In genomic region chr16:30065537-30066183, GRCm38 (mm10) we compare ENCODE assay signal across 9 mouse cellular contexts. TPM values are rescaled to one million over a fixed set of nuclear protein-coding genes. Genes with fewer than 3 reads are reported as not detected.
DNase-seq lines count a peak whose midpoint lies in the region; ATAC-seq and TF ChIP-seq lines count a peak whose summit lies in the region.
"Had no signal": no experiment of that assay in that cellular context is flagged by ENCODE, and none has a peak within 500 bp of the region (broad histone marks: within the 10 kb centered on the region; RNA-seq: fewer than 3 reads in every experiment).

No protein-coding gene starts in this region.

- DNase-seq in cerebellum, adult 9-10 months, result peak; percentile 32
- DNase-seq in cerebellum, postnatal 36 days, result no peak
- no peak for DNase-seq in frontal cortex, postnatal 10 days (ENCODE audit: low spot score in 2 of 2)
- DNase-seq in right cerebral cortex, postnatal 14 days, result no peak

- H3K79me2 ChIP-seq in myocyte (ENCODE audit: control insufficient read depth, insufficient read depth), result peaks cover 29% of the 10 kb centered on the region

- 0 out of 2 replicates have a peak, but pooled peaks cover 2% of the 10 kb centered on the region for H3K36me3 ChIP-seq in ES-Bruce4 (ENCODE audit: control insufficient read depth, insufficient read depth, low read length, poor library complexity, severe bottlenecking)
- H3K36me3 ChIP-seq in forebrain, embryonic 15.5 days, result no peaks in the 10 kb centered on the region
- H3K36me3 ChIP-seq in kidney, embryonic 15.5 days, result no peaks in the 10 kb centered on the region
- H3K36me3 ChIP-seq in myocyte (ENCODE audit: control insufficient read depth, insufficient read depth), result no peaks in the 10 kb centered on the region

- H3K27me3 ChIP-seq in ES-Bruce4 (ENCODE audit: control insufficient read depth, insufficient read depth, low read length, poor library complexity, severe bottlenecking), result no peaks in the 10 kb centered on the region
- H3K27me3 ChIP-seq in forebrain, embryonic 15.5 days, result peaks cover 23% of the 10 kb centered on the region
- no peaks in the 10 kb centered on the region for H3K27me3 ChIP-seq in kidney, embryonic 15.5 days
- H3K27me3 ChIP-seq in myocyte (ENCODE audit: control insufficient read depth, insufficient read depth, insufficient read length), result no peaks in the 10 kb centered on the region

- WGBS in forebrain, embryonic 15.5 days, result under 1% methylated on average over 21 of the region's 21 CpGs
- under 1% methylated on average over 21 of the region's 21 CpGs for WGBS in kidney, embryonic 15.5 days

- H3K9me3 ChIP-seq in ES-Bruce4 (replicated peaks; ENCODE audit: control insufficient read depth, insufficient read depth, low read length, poor library complexity, severe bottlenecking), result no peaks in the 10 kb centered on the region
- H3K9me3 ChIP-seq in forebrain, embryonic 15.5 days, result no peaks in the 10 kb centered on the region
- H3K9me3 ChIP-seq in kidney, embryonic 15.5 days (replicated peaks), result no peaks in the 10 kb centered on the region

- H3K4me3 ChIP-seq in ES-Bruce4 (ENCODE audit: low read depth, low read length) (peak overlapping the region; percentile 77), myocyte (peak overlapping the region; percentile 99)
- peak overlapping the region; percentile 66 for H3K4me3 ChIP-seq in forebrain, embryonic 15.5 days
- peak overlapping the region; percentile 57 for H3K4me3 ChIP-seq in kidney, embryonic 15.5 days (replicated peaks)

- TF ChIP-seq CTCF in ES-Bruce4 (IDR thresholded peaks at IDR 0.05; ENCODE audit: low read depth, low read length), result no peak

- peak overlapping the region; percentile 90 for H3K4me2 ChIP-seq in forebrain, embryonic 15.5 days (replicated peaks)
- H3K4me2 ChIP-seq in kidney, embryonic 15.5 days, result peak overlapping the region; percentile 91
- H3K4me2 ChIP-seq in myocyte (ENCODE audit: low read depth), result peak overlapping the region; percentile 67

- H3ac ChIP-seq in myocyte (ENCODE audit: control insufficient read depth, insufficient read length), result peak overlapping the region; percentile 40

- no peak overlapping the region for H3K27ac ChIP-seq in ES-Bruce4 (ENCODE audit: insufficient read depth, low read length)
- H3K27ac ChIP-seq in forebrain, embryonic 15.5 days (replicated peaks), result peak overlapping the region; percentile 67
- H3K27ac ChIP-seq in kidney, embryonic 15.5 days, result peak overlapping the region; percentile 98
- H3K27ac ChIP-seq: macrophage had no signal

- H3K9ac ChIP-seq in ES-Bruce4 (ENCODE audit: low read depth, poor library complexity, severe bottlenecking), result peak overlapping the region; percentile 62
- peak overlapping the region; percentile 54 for H3K9ac ChIP-seq in forebrain, embryonic 15.5 days (replicated peaks)
- peak overlapping the region; percentile 59 for H3K9ac ChIP-seq in kidney, embryonic 15.5 days

- no peak for ATAC-seq in forebrain, embryonic 15.5 days (replicated peaks)
- ATAC-seq in kidney, embryonic 15.5 days (replicated peaks; ENCODE audit: low FRiP score), result no peak

- TF ChIP-seq POLR2A in ES-Bruce4 (IDR thresholded peaks at IDR 0.05; ENCODE audit: insufficient read depth, low read length) (no peak), myocyte (IDR thresholded peaks at IDR 0.05; ENCODE audit: insufficient read length, low read depth) (no peak)

- peaks cover 1% of the 10 kb centered on the region for H3K4me1 ChIP-seq in ES-Bruce4 (ENCODE audit: control insufficient read depth, insufficient read depth, low read length)
- peaks cover 64% of the 10 kb centered on the region for H3K4me1 ChIP-seq in forebrain, embryonic 15.5 days
- H3K4me1 ChIP-seq in kidney, embryonic 15.5 days, result peaks cover 61% of the 10 kb centered on the region

- no peak for TF ChIP-seq EP300 in ES-Bruce4 (IDR thresholded peaks at IDR 0.05; ENCODE audit: insufficient read depth, low read depth, low read length)

TF ChIP-seq in myocyte, 11 proteins besides CTCF, POLR2A, EP300 and RAD21:
- TF ChIP-seq POLR2AphosphoS2 (IDR thresholded peaks at IDR 0.05; ENCODE audit: insufficient read length, low read depth), result no peak

RNA-seq across cellular contexts. Expression of gene Hes1, which starts 1.5 kb away (rescaled TPM):
- polyA plus RNA-seq in ES-Bruce4 (2011; ENCODE audit: insufficient read depth, insufficient read length, low read depth, missing spikeins) (37.8 and 41.0 TPM in 2 replicates), myocyte (2012; fragmentation: generic; extraction: Trizol) (35.8 TPM)
- 16.4 and 18.8 TPM in 2 replicates for polyA plus RNA-seq in forebrain, embryonic 15.5 days (2015; fragmentation: Nextera tagmentation; extraction: Ambion mirVana)
- 57.4 and 63.3 TPM in 2 replicates for polyA plus RNA-seq in kidney, embryonic 15.5 days (2015; fragmentation: Nextera tagmentation; extraction: Ambion mirVana)
- polyA plus RNA-seq: macrophage had no signal
